Mouse (Mus musculus): ENCODE measurements around the gene Vmn2r1.

The Vmn2r1 gene

DNA sequence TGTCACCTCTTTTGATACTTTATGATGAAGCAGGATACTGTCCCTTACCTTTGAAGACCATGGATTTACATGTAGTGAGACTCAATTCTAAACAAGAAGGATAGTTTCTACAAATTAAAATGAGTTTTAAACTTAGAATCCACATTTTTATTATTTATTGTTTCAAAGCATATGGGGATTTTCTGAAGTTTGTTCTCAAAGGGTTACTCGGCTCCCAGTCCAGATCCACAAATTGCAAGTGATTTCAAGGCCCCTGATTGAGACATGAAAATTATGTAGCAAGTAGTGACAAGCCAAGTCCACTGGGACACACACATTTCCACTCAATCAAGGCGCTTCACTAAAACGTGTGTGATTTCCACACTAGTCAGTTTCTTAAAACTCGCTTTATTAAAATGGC, at the start of gene Vmn2r1:
Gene Vmn2r1, plus strand, starts transcription at position 301 of the 400 bp plus-strand sequence.
- DNase-seq = no peak

- DNase-seq = no peak
Measured at GRCm38 (mm10) chr3:64038136-64038841, 43.1 kb upstream of the Vmn2r1 start.

GRCm38 (mm10) chr3:64039818-64040784, 41.2 kb upstream of the Vmn2r1 start:
- DNase-seq = peak; percentile 87 to 91

GRCm38 (mm10) chr3:64112707-64113106, 31.4 kb downstream of the Vmn2r1 start:
- DNase-seq = no peak

- DNase-seq = peak; percentile 9 to 12
Measured at GRCm38 (mm10) chr3:64113352-64114046, 32.2 kb downstream of the Vmn2r1 start.

GRCm38 (mm10) chr3:64141878-64142508, 60.6 kb downstream of the Vmn2r1 start, which contains the start of gene Vmn2r2:
Gene Vmn2r2, minus strand, starts transcription at chr3:64141928.
- DNase-seq = no peak
